Mouse (Mus musculus): ENCODE results near the gene Prmt7.
"Not testable (repeated sequence)": the region's sequence is repeated elsewhere in the genome, so short reads cannot be mapped to it uniquely, and the experiment has no call there.

Prmt7 gene

GRCm38 (mm10) chr8:106210821-106211345 is at the start of gene Prmt7, which contains the start of gene Slc7a6os:
Prmt7 (plus strand) TSS chr8:106210936.
Slc7a6os (minus strand) TSS chr8:106210935.
- DNase-seq (ENCODE audit: low read depth, low spot score), result peak; percentile 90

- DNase-seq (ENCODE audit: low read depth, low spot score), result no peak
Observed at GRCm38 (mm10) chr8:106163251-106163650, 47.5 kb upstream of the Prmt7 start.

GRCm38 (mm10) chr8:106165460-106165859 is 45.3 kb upstream of the Prmt7 start:
- peak; percentile 56 for DNase-seq (ENCODE audit: low read depth, low spot score)

GRCm38 (mm10) chr8:106168356-106169016 is 42.2 kb upstream of the Prmt7 start, which contains the start of gene Slc7a6:
Slc7a6 (plus strand) TSS chr8:106168857.
- peak; percentile 62 for DNase-seq (ENCODE audit: low read depth, low spot score)

GRCm38 (mm10) chr8:106169017-106169933 is 41.5 kb upstream of the Prmt7 start:
- peak; percentile 57 for DNase-seq (ENCODE audit: low read depth, low spot score)

- no peak for DNase-seq (ENCODE audit: low read depth, low spot score)
Observed at GRCm38 (mm10) chr8:106169934-106170480, 40.7 kb upstream of the Prmt7 start.

- no peak for DNase-seq (ENCODE audit: low read depth, low spot score)
Observed at GRCm38 (mm10) chr8:106173566-106173965, 37.2 kb upstream of the Prmt7 start.

- no peak for DNase-seq (ENCODE audit: low read depth, low spot score)
Observed at GRCm38 (mm10) chr8:106176891-106177290, 33.8 kb upstream of the Prmt7 start.

GRCm38 (mm10) chr8:106177594-106177993 is 33.1 kb upstream of the Prmt7 start:
- DNase-seq (ENCODE audit: low read depth, low spot score), result no peak

GRCm38 (mm10) chr8:106178428-106178827 is 32.3 kb upstream of the Prmt7 start:
- no peak for DNase-seq (ENCODE audit: low read depth, low spot score)

- no peak for DNase-seq (ENCODE audit: low read depth, low spot score)
Observed at GRCm38 (mm10) chr8:106185628-106186270, 25.0 kb upstream of the Prmt7 start.

GRCm38 (mm10) chr8:106186394-106186793 is 24.3 kb upstream of the Prmt7 start:
- no peak for DNase-seq (ENCODE audit: low read depth, low spot score)

GRCm38 (mm10) chr8:106189162-106189561 is 21.6 kb upstream of the Prmt7 start:
- no peak for DNase-seq (ENCODE audit: low read depth, low spot score)

GRCm38 (mm10) chr8:106191639-106192038 is 19.1 kb upstream of the Prmt7 start:
- DNase-seq (ENCODE audit: low read depth, low spot score), result no peak

GRCm38 (mm10) chr8:106193162-106193561 is 17.6 kb upstream of the Prmt7 start:
- no peak for DNase-seq (ENCODE audit: low read depth, low spot score)

- no peak for DNase-seq (ENCODE audit: low read depth, low spot score)
Observed at GRCm38 (mm10) chr8:106194062-106194461, 16.7 kb upstream of the Prmt7 start.

- DNase-seq (ENCODE audit: low read depth, low spot score), result peak; percentile 49
Observed at GRCm38 (mm10) chr8:106198741-106199140, 12.0 kb upstream of the Prmt7 start.

- not testable (repeated sequence) for DNase-seq (ENCODE audit: low read depth, low spot score)
Observed at GRCm38 (mm10) chr8:106199596-106199995, 11.1 kb upstream of the Prmt7 start.

- peak; percentile 19 for DNase-seq (ENCODE audit: low read depth, low spot score)
Observed at GRCm38 (mm10) chr8:106210035-106210731, 553 bp upstream of the Prmt7 start.

- DNase-seq (ENCODE audit: low read depth, low spot score), result peak; percentile 9
Observed at GRCm38 (mm10) chr8:106211421-106211820, 685 bp downstream of the Prmt7 start.

GRCm38 (mm10) chr8:106213959-106214358 is 3.2 kb downstream of the Prmt7 start:
- DNase-seq (ENCODE audit: low read depth, low spot score), result no peak

Data from retina, postnatal 7 days (tissue).